Mouse (Mus musculus): ENCODE data around the gene Rgs14.

The Rgs14 gene

DNA sequence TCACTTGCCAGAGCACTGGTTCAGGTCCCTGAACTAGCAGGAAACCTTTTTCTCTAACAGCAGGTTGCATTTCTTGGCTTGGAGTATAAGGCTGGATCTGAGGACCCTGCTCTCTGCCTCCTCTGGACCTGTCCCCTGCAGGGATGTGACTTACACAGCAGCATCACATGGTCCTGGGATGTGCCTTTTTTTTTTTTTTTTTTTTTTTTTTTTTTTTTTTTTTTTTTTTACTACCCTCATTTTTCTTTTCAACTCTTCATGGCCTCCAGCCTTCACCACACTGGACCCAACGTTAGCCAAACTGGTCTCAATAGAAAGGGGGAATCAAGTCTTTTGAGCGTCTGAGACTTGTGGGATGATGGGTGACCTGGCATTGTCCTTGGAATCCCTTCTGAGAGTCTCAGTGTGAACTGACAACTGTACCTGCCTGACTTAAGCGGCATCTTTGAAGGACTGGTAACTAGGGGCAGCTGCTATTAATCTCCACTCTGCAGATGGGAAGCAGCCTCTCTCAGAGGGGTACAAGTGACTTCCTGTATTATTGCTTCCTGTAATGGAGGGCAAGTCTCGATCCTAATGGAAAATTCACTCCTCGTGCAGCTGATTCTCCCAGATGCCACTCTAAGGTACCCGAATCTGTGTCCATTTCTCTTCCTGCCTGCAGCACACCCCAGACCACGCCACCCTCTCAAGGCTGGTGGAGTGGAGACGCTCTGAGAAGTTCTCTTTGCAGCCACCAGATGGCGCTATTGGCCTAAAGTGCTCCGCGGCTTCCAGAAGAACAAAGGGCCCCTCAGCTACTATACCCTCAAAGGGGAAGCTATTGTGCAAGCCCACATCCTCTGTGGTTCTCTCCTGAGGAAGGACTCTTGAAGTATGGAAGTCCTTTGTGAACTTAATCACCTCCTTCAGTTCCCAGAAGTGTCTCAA is 35.6 kb downstream of the Rgs14 start:
- peak; percentile 94 for DNase-seq (ENCODE audit: low read depth)

- DNase-seq (ENCODE audit: low read depth), result no peak
These were observed 36.4 kb downstream of the Rgs14 start for GRCm38 (mm10) chr13:55405783-55406390.

DNA sequence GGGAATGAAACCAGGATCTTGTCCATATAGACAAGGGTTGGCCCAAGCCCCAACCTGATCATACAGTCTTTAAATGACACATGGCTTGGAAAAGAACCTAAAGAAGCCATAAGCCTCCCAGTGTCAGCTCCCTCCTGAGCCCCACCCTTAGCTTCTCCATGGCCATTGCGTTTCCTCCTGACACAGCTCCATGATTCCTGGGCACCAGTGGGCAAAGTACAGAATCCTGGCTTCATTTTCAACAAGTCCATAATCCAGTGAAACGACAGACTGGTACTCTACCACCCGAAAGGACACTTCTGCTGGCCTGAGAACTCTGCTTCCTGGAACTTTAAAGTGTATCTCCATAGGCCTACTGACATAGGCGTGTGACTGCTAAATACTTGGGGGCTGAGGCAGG is 37.8 kb downstream of the Rgs14 start:
- no peak for DNase-seq (ENCODE audit: low read depth)

DNA sequence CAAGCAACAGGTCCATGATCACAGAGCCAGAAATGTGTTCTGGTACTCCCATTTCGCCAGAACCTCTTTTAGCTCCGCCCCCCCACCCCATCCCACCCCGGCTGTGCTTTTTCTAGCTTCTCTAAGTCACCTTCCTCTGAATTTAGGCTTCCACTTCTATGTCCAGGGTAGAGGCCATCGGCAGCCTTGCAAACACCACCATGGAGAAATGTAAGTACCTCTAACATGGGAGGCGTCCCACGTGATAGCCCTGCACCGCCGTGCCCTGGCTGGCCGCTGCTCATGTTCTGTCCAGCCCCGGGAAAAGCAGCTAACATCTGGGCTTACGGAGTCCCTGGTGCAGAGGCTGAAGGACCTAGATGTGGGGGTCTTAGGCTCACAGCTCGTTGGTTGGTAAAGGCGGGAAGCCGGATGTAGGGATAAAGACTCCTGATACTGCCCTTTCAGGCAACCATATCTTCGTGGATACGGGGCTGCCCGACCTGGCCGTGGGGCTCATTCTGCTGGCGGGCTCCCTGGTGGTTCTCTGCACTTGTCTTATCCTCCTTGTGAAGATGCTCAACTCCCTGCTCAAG is 39.1 kb downstream of the Rgs14 start:
- DNase-seq (ENCODE audit: low read depth), result no peak

GRCm38 (mm10) chr13:55411826-55412225 is 42.3 kb downstream of the Rgs14 start:
- DNase-seq (ENCODE audit: low read depth), result no peak

GRCm38 (mm10) chr13:55412643-55413307 is 43.2 kb downstream of the Rgs14 start:
- DNase-seq (ENCODE audit: low read depth), result no peak

DNA sequence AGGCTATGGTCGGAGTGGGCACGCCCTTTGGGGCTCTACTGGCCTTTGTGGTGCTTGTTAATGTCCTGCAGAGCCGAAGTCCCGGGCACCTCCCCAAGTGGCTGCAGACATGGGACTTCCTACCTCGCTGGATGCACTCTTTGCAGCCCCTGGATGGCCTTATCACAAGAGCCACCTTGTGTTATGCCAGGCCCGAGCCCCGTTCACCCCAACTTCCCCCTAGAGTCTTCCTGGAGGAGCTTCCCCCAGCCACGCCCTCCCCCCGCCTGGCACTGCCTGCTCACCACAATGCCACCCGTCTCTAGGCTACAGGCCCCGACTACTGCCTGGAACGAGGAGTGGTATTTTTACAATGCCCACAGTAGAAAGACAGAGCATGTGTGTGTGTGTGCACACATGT is 43.8 kb downstream of the Rgs14 start:
- no peak for DNase-seq (ENCODE audit: low read depth)

DNA sequence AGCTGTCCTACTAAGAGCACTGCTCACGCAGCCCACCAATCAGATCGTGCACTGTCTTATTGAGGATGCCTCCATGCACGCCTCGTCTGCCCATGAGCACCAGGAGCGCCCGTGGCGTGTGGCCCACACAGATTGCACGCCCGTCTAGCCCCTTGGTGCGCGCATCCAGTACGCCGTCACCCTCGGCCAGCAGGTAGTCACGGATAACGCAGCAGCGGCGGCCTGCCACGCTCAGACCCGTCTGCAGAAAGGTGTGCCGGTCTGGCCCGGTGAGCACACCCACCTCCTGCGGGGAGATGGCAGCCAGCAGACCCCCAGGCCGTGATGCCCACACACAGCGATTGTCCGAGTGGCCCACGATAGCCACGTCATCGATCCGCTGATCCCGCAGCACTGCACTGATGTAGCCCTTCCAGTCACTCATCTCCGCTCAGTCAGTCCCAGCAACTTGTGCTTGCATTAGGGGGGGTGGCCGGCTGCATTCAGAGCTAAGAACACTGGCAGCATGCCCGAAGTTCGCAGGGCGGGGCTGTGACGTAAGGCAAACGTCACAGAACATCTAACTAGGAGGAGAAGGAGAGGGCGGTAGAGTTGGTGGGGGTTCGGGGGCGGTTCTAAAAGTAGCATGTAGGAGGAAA is 45.3 kb downstream of the Rgs14 start, which contains the start of gene Pfn3:
TSS of gene Pfn3 (minus strand) at position 490 of the 638 bp plus-strand sequence.
- no peak for DNase-seq (ENCODE audit: low read depth)

- peak; percentile 93 for DNase-seq (ENCODE audit: low read depth)
These were observed 48.5 kb downstream of the Rgs14 start for GRCm38 (mm10) chr13:55418004-55418403.

- no peak for DNase-seq (ENCODE audit: low read depth)
These were observed 49.6 kb downstream of the Rgs14 start for GRCm38 (mm10) chr13:55419142-55419541.

DNA sequence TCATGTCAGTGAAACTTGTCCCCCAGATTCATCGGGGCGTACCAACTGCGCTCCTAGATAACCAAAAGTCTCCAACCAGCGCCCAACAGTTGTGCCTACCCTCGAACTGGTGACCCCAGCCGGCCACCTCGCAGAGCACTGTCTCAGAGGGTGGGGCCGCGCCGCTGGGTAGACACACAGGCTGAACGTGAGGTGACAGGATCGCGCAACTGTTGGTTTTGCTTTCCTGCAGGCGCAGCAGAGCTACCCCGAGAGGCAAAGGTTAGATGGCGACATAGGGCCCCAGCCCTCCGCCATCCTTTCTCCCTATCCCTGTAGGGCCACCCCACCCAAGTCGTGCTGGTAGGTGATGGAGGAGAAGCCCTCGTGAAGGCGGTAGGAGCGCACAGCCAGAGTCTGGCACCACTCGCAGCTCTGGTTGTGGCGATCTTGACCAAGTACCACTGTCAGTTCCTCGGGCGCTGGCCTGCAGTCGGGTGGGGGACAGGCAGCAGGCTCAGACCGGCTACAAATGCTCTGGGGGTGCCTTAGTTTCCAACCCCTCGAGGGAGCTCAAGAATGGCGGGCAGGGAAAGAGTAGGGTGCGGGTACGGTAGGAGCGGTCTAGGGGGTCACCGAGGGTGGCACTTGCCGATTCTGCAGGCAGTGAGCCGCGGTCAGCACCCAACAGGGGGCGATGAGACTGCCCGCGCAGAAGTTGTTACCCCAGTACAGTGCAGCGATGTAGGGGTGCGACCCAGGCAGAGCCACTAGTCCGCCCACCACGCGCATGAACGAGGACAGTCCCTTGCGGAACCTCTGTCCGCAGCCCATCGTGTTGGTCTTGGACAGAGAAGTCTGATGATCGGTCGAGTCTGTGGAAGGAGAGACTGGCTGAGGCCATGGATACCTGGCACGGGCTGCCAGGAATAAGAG is 50.7 kb downstream of the Rgs14 start:
- DNase-seq (ENCODE audit: low read depth), result peak; percentile 43

DNA sequence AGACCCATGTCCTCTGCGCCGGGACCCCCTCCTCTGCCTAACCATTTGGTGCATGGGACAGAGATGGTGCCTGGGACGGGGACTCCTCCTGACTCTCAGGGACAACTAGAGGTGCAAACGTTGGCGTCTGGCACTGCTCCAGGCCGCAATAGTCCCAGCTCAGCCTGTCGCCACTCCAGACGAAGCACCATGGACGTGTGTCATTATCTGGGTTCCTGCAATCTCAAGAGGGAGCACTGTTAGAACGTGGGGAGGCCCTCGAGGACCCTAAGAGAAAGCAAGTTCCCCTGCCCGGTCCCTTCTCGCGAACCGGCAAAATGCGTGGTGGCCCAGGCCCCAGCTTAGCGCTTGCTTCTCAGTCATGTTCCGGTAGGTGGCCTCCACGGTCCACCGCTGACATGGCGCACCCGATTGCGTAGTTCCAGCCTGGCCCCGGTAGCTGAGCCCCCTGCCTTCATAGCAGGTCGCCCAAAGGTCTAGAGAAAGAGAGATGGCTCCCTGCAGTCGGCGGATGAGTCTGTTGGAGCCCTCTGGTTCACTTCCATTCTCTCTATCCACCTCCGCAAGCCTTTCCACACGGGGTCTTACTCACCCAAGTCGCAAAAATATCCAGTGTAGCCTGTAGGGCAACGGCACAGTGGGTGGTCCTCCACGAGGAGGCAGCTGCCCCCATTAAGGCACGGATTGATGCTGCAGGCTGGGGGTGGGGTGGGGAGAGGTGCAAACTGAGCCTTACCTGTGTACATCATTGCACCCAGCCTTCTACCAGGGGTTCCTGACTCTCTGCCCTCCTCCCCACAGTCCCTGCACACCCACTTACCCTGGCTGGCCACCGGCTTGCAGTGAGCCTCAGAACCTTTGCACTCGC is 51.6 kb downstream of the Rgs14 start:
- DNase-seq (ENCODE audit: low read depth), result peak; percentile 90

DNA sequence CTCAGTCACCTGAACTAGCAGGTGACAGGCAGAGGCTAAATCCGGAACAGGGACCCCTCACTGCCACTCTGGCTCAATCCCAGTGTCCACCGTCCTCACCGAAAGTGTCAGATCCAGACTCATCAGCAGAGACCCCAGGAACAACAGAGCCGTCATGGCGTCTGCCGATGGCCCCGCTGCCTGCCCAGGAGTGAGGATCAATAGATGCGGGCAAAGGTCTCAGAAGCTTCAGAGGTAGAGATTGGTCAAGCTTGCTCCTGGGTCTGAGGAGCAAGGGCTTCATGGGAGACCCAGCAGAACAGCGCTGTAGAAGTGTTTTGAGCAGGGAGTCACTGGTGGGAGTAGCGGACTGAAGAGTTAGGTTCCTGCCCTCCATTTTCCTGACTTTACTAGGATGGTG is 57.1 kb downstream of the Rgs14 start, which contains the start of gene F12:
TSS of gene F12 (minus strand) at position 181 of the 400 bp plus-strand sequence.
- DNase-seq (ENCODE audit: low read depth), result no peak

DNA sequence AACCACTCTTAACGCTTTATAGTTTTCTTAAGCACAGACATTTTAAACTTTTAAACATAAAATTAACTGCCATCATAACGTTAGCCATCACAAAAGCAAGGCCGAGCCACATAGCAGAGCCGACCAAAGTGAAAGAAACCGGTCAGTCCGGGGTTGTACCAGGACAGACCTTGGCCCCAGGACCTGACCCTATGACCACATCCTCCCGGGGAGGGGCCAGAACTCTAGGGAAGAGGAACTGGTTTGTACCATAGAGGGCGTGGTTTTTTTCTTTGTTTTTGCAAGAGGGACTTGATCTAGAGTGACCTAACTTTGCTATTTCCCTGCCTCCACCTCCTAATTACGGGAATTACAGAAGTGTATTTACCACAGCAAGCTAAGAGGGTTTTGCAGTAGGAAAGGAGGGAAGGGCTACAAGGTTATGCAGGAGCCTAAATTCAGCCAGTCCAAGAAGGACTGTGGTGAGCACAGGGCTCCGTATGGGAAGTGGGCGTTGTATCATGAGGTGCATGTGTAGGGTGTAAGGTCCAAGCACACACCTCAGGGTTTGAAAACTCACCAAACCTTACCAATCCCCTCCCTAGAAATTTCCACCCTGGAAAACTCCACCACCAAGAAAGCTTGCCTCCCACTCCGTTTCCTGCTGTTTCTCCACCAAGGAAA is 59.8 kb downstream of the Rgs14 start:
- no peak for DNase-seq (ENCODE audit: low read depth)

- DNase-seq (ENCODE audit: low read depth), result no peak
These were observed 61.0 kb downstream of the Rgs14 start for GRCm38 (mm10) chr13:55430566-55430965.

DNA sequence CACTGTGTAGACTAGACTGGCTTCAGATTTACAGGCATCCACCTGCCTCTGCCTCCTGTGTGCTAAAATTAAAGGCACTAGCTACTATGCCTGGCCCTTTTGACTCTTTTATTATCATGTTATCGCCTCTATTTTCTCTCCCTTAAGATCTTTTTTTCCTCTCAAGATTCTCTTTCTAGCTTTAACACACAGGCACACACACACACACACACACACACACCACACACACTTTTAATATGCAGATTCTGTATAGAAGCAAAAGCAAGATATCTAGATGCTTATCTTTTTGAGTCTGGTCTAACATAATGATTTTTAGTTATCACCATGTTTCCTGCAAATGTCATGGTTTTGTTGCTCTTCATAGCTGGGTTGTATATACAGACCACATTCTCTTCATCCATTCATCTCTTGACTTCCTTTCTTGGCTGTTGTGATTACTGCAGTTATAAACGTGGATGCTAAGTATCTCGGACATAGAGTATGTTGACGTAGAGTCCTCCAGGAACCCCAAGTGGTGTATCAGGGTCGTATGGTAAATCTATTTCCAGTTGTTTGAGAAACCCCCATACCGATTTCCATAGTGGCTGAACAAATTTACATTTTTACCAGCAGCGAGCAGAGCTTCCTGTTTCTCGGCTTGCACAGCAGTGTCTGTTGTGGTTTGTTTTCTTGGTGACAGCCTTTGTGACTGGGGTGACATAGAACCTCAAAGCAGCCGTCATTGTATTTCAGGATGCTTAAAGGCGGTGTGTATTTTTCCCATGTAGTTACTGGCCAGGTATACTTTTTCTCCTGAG is 62.6 kb downstream of the Rgs14 start:
- peak; percentile 89 for DNase-seq (ENCODE audit: low read depth)

Data from naive thymus-derived CD4-positive, alpha-beta T cell, adult 2 months (primary cell).